Mouse (Mus musculus): ENCODE measurements around the gene Asic2. TPM values are rescaled to one million over a fixed set of nuclear protein-coding genes. Genes with fewer than 3 reads are reported as not detected.
A peak's percentile ranks its signal among the peaks of the same experiment; 100 is the strongest.

Gene Asic2
- polyA plus RNA-seq, 1 experiment, result 54.8 TPM

GRCm38 (mm10) chr11:80973976-80974375 is 994.3 kb downstream of the Asic2 start:
- DNase-seq (ENCODE audit: extremely low spot score in 1 of 2, low spot score in 1 of 2), result peak; percentile 48 to 84

- DNase-seq (ENCODE audit: extremely low spot score in 1 of 2, low spot score in 1 of 2), result no peak
Observed at GRCm38 (mm10) chr11:80973273-80973672, 995.0 kb downstream of the Asic2 start.

- DNase-seq (ENCODE audit: extremely low spot score in 1 of 2, low spot score in 1 of 2), result no peak
Observed at GRCm38 (mm10) chr11:80967544-80967943, 1000.7 kb downstream of the Asic2 start.

- no peak for DNase-seq (ENCODE audit: extremely low spot score in 1 of 2, low spot score in 1 of 2)
Observed at GRCm38 (mm10) chr11:80966040-80966439, 1002.2 kb downstream of the Asic2 start.

- DNase-seq (ENCODE audit: extremely low spot score in 1 of 2, low spot score in 1 of 2), result peak; percentile 61 to 85
Observed at GRCm38 (mm10) chr11:80961326-80961725, 1006.9 kb downstream of the Asic2 start.

GRCm38 (mm10) chr11:80958086-80958671 is 1010.1 kb downstream of the Asic2 start:
- DNase-seq (ENCODE audit: extremely low spot score in 1 of 2, low spot score in 1 of 2), result peak in 1 of 2 experiments; percentile 22

GRCm38 (mm10) chr11:80955915-80956314 is 1012.3 kb downstream of the Asic2 start:
- peak in 1 of 2 experiments; percentile 39 for DNase-seq (ENCODE audit: extremely low spot score in 1 of 2, low spot score in 1 of 2)

- DNase-seq (ENCODE audit: extremely low spot score in 1 of 2, low spot score in 1 of 2), result no peak
Observed at GRCm38 (mm10) chr11:80954147-80954546, 1014.1 kb downstream of the Asic2 start.

GRCm38 (mm10) chr11:80949068-80949738 is 1019.1 kb downstream of the Asic2 start:
- no peak for DNase-seq (ENCODE audit: extremely low spot score in 1 of 2, low spot score in 1 of 2)

GRCm38 (mm10) chr11:80948103-80948502 is 1020.2 kb downstream of the Asic2 start:
- DNase-seq (ENCODE audit: extremely low spot score in 1 of 2, low spot score in 1 of 2), result no peak

GRCm38 (mm10) chr11:80946163-80946562 is 1022.1 kb downstream of the Asic2 start:
- no peak for DNase-seq (ENCODE audit: extremely low spot score in 1 of 2, low spot score in 1 of 2)

- DNase-seq (ENCODE audit: extremely low spot score in 1 of 2, low spot score in 1 of 2), result peak; percentile 26 to 63
Observed at GRCm38 (mm10) chr11:80923286-80923951, 1044.8 kb downstream of the Asic2 start.

GRCm38 (mm10) chr11:80918332-80918731 is 1049.9 kb downstream of the Asic2 start:
- DNase-seq (ENCODE audit: extremely low spot score in 1 of 2, low spot score in 1 of 2), result peak in 1 of 2 experiments; percentile 31

GRCm38 (mm10) chr11:80917688-80918087 is 1050.6 kb downstream of the Asic2 start:
- DNase-seq (ENCODE audit: extremely low spot score in 1 of 2, low spot score in 1 of 2), result no peak

GRCm38 (mm10) chr11:80913408-80914024 is 1054.7 kb downstream of the Asic2 start:
- no peak for DNase-seq (ENCODE audit: extremely low spot score in 1 of 2, low spot score in 1 of 2)

- DNase-seq (ENCODE audit: extremely low spot score in 1 of 2, low spot score in 1 of 2), result peak in 1 of 2 experiments; percentile 60
Observed at GRCm38 (mm10) chr11:80912721-80913120, 1055.5 kb downstream of the Asic2 start.

GRCm38 (mm10) chr11:80907820-80908219 is 1060.4 kb downstream of the Asic2 start:
- peak in 1 of 2 experiments; percentile 59 for DNase-seq (ENCODE audit: extremely low spot score in 1 of 2, low spot score in 1 of 2)

GRCm38 (mm10) chr11:80906456-80906855 is 1061.8 kb downstream of the Asic2 start:
- DNase-seq (ENCODE audit: extremely low spot score in 1 of 2, low spot score in 1 of 2), result peak in 1 of 2 experiments; percentile 85

- DNase-seq (ENCODE audit: extremely low spot score in 1 of 2, low spot score in 1 of 2), result no peak
Observed at GRCm38 (mm10) chr11:80904559-80904958, 1063.7 kb downstream of the Asic2 start.

- no peak for DNase-seq (ENCODE audit: extremely low spot score in 1 of 2, low spot score in 1 of 2)
Observed at GRCm38 (mm10) chr11:80903426-80903825, 1064.8 kb downstream of the Asic2 start.

- no peak for DNase-seq (ENCODE audit: extremely low spot score in 1 of 2, low spot score in 1 of 2)
Observed at GRCm38 (mm10) chr11:80902664-80903063, 1065.6 kb downstream of the Asic2 start.

Data from frontal cortex, adult 2 months (tissue).